Mouse (Mus musculus) E14TG2a.4 (cell line): Measurements from ENCODE around the gene Kcnj12.

ENCODE experiments used
- H3K27me3 ChIP-seq: 2 replicates; pipeline ENCODE4 v1.6.1; 2014; ENCODE audit warnings: low read length, control low read depth; ENCODE audit not compliant: insufficient read depth
- H3K36me3 ChIP-seq: 2 replicates; pipeline ENCODE4 v1.6.1; 2014; ENCODE audit warnings: low read length, control low read depth; ENCODE audit not compliant: insufficient read depth
- H3K4me1 ChIP-seq: replicated peaks from 2 replicates; pipeline ENCODE4 v1.6.1; 2014; ENCODE audit warnings: low read depth, low read length, control low read depth
- H3K4me3 ChIP-seq: replicated peaks from 2 replicates; pipeline ENCODE4 v1.5.1; 2014; ENCODE audit warnings: mild to moderate bottlenecking, low read length
- H3K9me3 ChIP-seq: 2 replicates; pipeline ENCODE4 v1.6.1; 2014; ENCODE audit warnings: low read length, control low read depth
- CTCF ChIP-seq: conservative IDR thresholded peaks from 2 replicates; pipeline ENCODE4 v1.5.1; 2014; ENCODE audit warnings: low read length
- NANOG ChIP-seq: IDR thresholded peaks from 2 replicates; pipeline ENCODE4 v1.6.1; 2014; ENCODE audit warnings: borderline replicate concordance, low read length, mixed read lengths
- POU5F1 ChIP-seq: IDR thresholded peaks from 2 replicates; pipeline ENCODE4 v1.6.1; 2014; ENCODE audit warnings: low read length, borderline replicate concordance

Gene Kcnj12

DNA sequence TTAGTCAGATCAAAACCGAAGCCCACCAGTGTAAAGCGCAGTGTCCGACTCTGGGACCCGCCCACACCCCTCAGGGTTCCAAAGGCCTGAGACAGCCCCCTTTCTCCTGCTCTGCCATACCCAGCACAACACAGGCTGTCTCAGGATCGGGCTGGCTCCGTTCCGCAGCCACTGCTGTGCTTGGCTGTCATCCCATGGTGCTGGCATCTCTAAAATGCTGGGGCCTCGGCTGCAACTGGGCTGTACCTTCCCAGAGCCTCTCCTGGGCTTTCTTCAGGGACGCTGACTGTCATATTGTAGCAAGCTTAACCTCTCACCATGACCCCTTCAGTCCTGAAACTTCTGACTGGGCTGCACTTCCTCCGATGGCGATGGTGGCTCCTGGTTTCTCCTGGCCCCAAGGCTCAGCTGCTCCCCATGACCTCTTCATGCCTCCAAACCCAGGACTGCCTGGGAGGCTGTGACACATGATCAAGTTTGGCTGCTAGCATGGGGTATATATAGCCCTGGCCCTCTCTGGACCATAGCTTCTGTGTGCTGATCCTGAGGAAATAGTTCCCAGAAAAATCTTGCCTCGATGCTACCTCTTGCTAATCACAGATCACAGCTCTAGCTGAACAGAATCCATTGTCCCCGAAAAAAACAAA lies 37.3 kb upstream of the Kcnj12 start:
- Histone ChIP-seq H3K36me3 (no peaks in the 10 kb centered on the region), H3K27me3 (0 out of 2 replicates have a peak, but pooled peaks cover under 1% of the 10 kb centered on the region), H3K4me3 (peak overlapping the region; percentile 3; the same call in 1 of the 2 replicates), H3K4me1 (peaks cover 49% of the 10 kb centered on the region), H3K9me3 (peaks cover 9% of the 10 kb centered on the region; the same call in 1 of the 2 replicates)
- TF ChIP-seq NANOG = no peak
- no peak for TF ChIP-seq POU5F1
- no peak for TF ChIP-seq CTCF

DNA sequence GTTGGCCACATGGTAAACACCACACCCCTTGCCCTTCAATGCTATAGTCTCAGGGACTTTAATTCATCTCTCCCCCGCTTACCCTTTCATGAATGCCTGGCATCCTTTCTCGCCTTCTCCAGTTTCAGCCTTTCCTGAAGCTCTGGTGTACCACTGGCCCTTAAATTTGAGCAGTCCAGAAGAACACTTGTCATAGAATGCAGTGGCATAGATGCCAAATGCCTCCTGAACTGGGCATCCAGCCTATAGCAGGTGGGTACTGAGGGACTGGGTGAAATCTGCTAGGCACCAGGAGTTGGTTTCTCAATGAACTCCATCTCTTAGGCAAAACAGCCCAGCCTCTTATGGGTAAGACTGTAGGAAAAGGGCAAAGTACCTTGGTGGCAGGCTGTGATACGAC lies 31.9 kb upstream of the Kcnj12 start:
- no peaks in the 10 kb centered on the region for H3K36me3 ChIP-seq
- peaks cover 2% of the 10 kb centered on the region for H3K4me1 ChIP-seq
- H3K9me3 ChIP-seq = peaks cover 9% of the 10 kb centered on the region; the same call in 1 of the 2 replicates
- H3K27me3 ChIP-seq = peaks cover 10% of the 10 kb centered on the region; the same call in 1 of the 2 replicates
- TF ChIP-seq POU5F1 (no peak), NANOG (no peak), CTCF (0 out of 2 replicates have a peak, but pooled peaks have one; percentile 3)
- H3K4me3 ChIP-seq = no peak overlapping the region

DNA sequence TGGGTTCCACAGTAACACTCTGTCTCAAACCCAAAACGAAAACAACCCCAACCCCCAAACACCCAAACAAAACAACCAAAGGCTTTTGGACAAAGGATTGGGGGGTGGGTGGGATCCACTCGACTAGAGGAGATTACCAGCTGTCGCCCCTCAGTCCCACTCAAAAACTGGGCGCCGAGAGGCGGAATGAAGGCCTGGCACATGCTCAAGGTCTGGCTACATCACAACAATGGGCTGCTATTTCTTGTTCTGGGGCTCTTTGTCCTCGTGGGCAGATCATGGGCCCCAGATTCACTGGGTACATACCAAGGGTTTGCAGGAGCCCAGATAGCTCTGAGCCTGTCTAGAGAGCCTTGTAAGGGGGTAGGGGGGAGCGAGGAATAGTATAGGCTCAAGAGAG lies 19.6 kb upstream of the Kcnj12 start:
- Histone ChIP-seq H3K36me3 (no peaks in the 10 kb centered on the region), H3K27me3 (peaks cover 21% of the 10 kb centered on the region), H3K9me3 (no peaks in the 10 kb centered on the region), H3K4me3 (0 out of 2 replicates have a peak overlapping the region, but pooled peaks have one; percentile 10), H3K4me1 (peaks cover 70% of the 10 kb centered on the region)
- TF ChIP-seq NANOG (no peak), POU5F1 (no peak), CTCF (no peak)

DNA sequence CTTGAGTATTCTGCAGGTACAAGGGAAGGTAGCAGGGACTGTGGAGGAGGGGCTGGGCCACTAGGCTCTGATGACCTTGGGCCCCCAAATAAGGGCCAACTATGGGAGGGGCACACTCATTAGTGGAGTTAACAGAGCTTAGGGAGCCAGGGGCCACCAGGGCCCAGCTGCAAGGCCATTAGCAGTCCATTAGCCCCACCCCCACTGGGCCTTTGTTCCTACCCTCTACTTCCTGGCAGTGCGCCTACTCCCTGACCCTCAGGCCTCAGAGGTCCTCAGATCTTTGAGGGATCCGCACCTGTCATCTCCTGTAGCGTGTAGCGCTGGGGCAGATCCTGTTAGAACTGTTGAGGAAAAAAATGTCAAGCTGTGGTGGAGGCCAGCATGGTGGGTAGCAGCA lies 18.3 kb upstream of the Kcnj12 start:
- H3K4me3 ChIP-seq = peak overlapping the region; percentile 21
- H3K9me3 ChIP-seq = no peaks in the 10 kb centered on the region
- peaks cover 83% of the 10 kb centered on the region for H3K4me1 ChIP-seq
- H3K27me3 ChIP-seq = peaks cover 20% of the 10 kb centered on the region
- H3K36me3 ChIP-seq = no peaks in the 10 kb centered on the region
- no peak for TF ChIP-seq CTCF
- no peak for TF ChIP-seq POU5F1
- no peak for TF ChIP-seq NANOG

DNA sequence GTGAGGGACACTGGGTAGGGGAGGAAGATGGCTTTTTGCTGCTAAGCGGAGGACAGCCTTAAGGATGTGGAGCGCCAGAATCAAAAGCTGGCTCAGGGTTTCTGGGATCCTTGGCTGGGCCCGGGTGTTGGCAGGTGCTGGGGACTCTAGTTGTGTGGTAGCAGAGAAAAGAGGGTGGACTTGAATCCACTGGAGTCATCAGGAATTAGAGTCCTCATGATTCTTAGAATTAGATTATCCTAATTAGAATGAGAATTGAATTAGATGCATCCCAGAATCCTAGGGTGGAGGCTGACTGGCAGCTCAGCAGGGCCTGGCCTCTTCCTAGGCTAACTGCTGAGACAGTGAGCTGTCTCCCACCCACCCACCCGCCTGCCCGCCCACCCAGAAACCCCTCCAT lies 17.6 kb upstream of the Kcnj12 start:
- H3K27me3 ChIP-seq = peaks cover 25% of the 10 kb centered on the region
- H3K4me1 ChIP-seq = peaks cover 85% of the 10 kb centered on the region
- H3K9me3 ChIP-seq = no peaks in the 10 kb centered on the region
- no peak for TF ChIP-seq CTCF
- TF ChIP-seq NANOG = 0 out of 2 replicates have a peak, but pooled peaks have one; percentile 12
- TF ChIP-seq POU5F1 = no peak
- no peaks in the 10 kb centered on the region for H3K36me3 ChIP-seq
- H3K4me3 ChIP-seq = peak overlapping the region; percentile 14

DNA sequence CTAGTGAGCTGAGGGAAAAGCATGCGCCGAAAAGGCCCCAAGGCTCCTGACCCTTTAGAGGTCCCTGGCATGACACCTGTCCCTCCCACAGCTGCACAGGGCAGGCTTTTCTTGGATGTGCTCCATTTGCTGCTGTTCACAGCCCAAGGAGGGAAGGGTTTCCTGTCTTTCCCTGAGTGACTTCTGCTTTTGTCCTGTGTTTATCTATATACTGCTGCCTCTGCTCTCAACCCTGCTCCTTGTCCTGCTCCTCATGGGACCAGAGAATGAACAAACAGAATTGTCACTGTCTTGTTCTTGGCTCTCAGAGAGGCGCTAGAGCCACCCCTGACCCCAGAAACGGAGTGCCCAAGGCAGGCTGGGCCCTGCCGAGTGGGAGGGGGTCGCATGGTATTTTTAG lies 17.0 kb upstream of the Kcnj12 start:
- H3K4me1 ChIP-seq = peaks cover 85% of the 10 kb centered on the region
- no peaks in the 10 kb centered on the region for H3K36me3 ChIP-seq
- H3K27me3 ChIP-seq = peaks cover 26% of the 10 kb centered on the region
- H3K9me3 ChIP-seq = no peaks in the 10 kb centered on the region
- no peak for TF ChIP-seq CTCF
- TF ChIP-seq POU5F1 = no peak
- TF ChIP-seq NANOG = no peak
- H3K4me3 ChIP-seq = 0 out of 2 replicates have a peak overlapping the region, but pooled peaks have one; percentile 26

DNA sequence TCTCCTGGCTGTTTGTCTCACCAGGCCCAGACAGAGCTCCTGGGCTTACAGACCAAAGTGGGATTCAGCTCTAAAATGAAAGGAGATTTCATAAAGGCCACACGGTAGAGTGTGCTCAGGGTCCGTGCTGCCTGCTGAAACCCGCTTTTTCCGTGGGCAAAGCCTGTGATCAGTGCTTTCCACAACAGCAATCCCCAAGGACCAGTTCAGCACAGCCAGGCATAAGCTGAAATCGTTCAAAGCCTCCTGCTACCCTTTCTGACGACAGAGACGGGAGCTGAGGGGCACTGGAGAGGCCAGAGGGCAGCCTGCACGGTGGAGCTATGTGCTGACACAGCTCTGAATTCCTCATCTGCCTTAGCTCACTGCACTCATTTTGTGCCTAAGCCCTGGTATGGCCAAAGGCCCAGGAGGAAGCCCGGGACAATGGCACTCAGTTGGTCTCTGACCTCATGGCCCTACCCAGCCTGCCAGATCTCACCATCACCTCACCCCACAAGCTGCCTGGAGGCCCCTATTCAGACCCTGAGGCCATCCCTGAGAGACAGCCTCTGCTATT lies 10.5 kb upstream of the Kcnj12 start:
- no peak for TF ChIP-seq POU5F1
- no peak for TF ChIP-seq CTCF
- no peak for TF ChIP-seq NANOG
- no peaks in the 10 kb centered on the region for H3K36me3 ChIP-seq
- peaks cover 57% of the 10 kb centered on the region for H3K27me3 ChIP-seq

DNA sequence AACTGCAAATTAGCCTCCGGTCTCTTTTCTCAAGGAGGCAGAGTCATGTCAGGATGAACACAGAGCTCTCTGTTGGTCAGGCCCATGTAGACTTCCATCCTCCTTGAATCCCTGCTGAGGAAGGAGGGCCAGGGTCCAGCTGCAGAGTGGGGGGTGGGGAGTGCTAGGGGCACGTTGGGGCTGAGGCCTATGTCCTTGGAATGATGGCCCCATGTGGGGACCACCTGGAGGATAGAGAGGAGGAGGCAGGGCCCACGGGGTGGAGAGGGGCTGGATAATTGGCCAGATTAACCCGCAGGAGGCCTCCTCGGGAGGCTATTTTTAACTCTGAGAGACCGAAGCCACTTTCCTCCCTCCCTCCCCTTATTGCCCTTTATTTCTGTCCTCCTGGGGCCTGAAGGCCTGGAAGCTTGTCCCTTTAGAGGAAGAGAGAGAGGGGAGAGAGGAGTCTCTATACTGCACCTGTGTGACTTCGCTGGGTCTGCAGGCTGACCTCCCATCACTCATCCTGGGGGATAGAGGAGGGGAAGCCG lies 5.4 kb upstream of the Kcnj12 start:
- Histone ChIP-seq H3K9me3 (no peaks in the 10 kb centered on the region), H3K4me3 (no peak overlapping the region), H3K4me1 (peaks cover 32% of the 10 kb centered on the region), H3K27me3 (peaks cover 82% of the 10 kb centered on the region), H3K36me3 (no peaks in the 10 kb centered on the region)
- no peak for TF ChIP-seq CTCF
- TF ChIP-seq NANOG = no peak
- no peak for TF ChIP-seq POU5F1

More for the DNA sequence above, 10.5 kb upstream of the Kcnj12 start:
- H3K4me1 ChIP-seq = peaks cover 55% of the 10 kb centered on the region
- H3K4me3 ChIP-seq = no peak overlapping the region
- no peaks in the 10 kb centered on the region for H3K9me3 ChIP-seq

DNA sequence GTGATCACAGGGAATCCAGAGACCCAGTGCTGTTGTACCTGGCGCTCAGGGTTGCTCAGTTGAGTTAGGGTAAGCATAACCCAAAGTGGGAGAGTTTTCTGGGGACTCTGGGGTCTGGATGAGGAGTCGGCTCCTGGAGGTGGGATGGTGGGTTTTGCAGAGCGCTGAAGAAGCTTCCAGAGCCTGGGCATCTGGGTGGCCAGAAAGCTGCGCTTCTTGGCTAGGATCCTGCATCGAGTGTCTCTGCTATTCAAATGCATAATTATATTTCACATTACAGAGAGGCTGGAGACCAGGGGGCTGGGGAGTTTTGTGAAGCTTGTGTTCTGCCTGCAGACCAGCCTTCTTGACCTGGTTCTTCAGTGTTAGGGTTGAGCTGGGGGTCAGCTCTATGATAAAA lies 1.2 kb upstream of the Kcnj12 start:
- TF ChIP-seq CTCF (no peak), NANOG (no peak), POU5F1 (no peak)
- Histone ChIP-seq H3K4me1 (peaks cover 40% of the 10 kb centered on the region), H3K36me3 (no peaks in the 10 kb centered on the region), H3K9me3 (no peaks in the 10 kb centered on the region), H3K4me3 (peak overlapping the region; percentile 85), H3K27me3 (peaks cover 91% of the 10 kb centered on the region)
